19 mouse cellular contexts compared by ENCODE assay signal in the genomic region with DNA sequence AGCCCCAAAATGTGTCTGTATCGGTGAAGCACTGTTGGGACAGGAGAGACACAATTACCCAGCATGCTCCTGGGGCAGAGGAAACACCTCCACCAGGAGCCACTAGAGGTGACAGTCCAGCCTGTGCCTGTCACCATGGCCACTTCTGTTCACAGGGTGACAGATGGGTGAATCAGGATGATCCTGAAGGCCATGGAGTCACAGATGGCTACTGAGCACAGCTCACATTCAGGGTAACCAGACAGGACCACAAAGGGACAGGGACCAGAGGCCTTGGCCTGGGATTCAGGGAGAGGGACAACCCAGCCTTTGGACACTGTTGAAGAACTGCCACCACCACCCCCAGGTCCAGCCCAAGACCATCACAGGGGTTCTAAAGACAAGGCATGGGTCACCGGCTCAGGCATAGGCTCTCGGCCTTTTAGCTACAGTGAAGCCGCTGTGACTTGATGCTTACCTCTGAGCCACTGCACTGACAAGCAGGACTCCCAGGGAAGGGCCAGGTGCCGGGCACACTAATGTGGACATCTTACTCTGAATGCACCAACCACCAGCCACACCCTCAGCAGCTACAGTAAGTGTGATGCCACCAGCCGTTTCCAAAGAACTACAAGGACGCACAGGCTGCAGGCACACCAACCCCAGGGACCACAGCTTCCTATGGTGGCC. TPM values are rescaled to one million over a fixed set of nuclear protein-coding genes. Genes with fewer than 3 reads are reported as not detected.
A peak's percentile ranks its signal among the peaks of the same experiment; 100 is the strongest.
DNase-seq lines count a peak whose midpoint lies in the region.
"Had no signal": no experiment of that assay in that cellular context is flagged by ENCODE, and none has a peak within 500 bp of the region (broad histone marks: within the 10 kb centered on the region; RNA-seq: fewer than 3 reads in every experiment).

No protein-coding gene starts in this region.

- intact Hi-C loops in gastrocnemius, postnatal 14 days (cut with DNase I; ENCODE audit: low total_unique reads), result no loop called here

- peak; percentile 43 for DNase-seq in cerebellum, adult 9-10 months
- no peak for DNase-seq in cerebellum, postnatal 4 days (ENCODE audit: low spot score in 2 of 2)
- DNase-seq in gastrocnemius, postnatal 14 days, result peak; percentile 2
- no peak for DNase-seq in gastrocnemius, adult 18-20 months (ENCODE audit: low spot score)
- DNase-seq in right cerebral cortex, postnatal 14 days, result peak; percentile 2
- DNase-seq in right cerebral cortex, postnatal 25 days, result no peak
- DNase-seq: adrenal gland, postnatal 10 days; cerebellum, adult 11 months; cerebellum, postnatal 14 days; forebrain, postnatal 0 days; gastrocnemius, postnatal 10 days; heart, adult 2 months; kidney, adult 18-20 months; kidney, adult 9 months had no signal

RNA-seq across cellular contexts. Expression of a gene that starts 16.4 kb away (rescaled TPM):
- total RNA-seq in gastrocnemius, postnatal 14 days (2021), result not detected
- total RNA-seq in gastrocnemius, adult 18-20 months (2021), result not detected
- total RNA-seq: adrenal gland, postnatal 10 days; adrenal gland, postnatal 36 days; common myeloid progenitor, adult 5-6 weeks; forebrain, postnatal 0 days; gastrocnemius, postnatal 10 days; heart, adult 2 months; heart, postnatal 25 days; hematopoietic stem cell, adult 5-6 weeks; MEL had no signal

RNA-seq across cellular contexts. Expression of a gene that starts 18.0 kb away (rescaled TPM):
- total RNA-seq in gastrocnemius, postnatal 14 days (2021), result 10 to 100 TPM; 75.2 to 89.8 TPM
- 100 to 1,000 TPM; 130 to 173 TPM for total RNA-seq in gastrocnemius, adult 18-20 months (2021)

RNA-seq across cellular contexts. Expression of a gene that starts 29.6 kb away (rescaled TPM):
- total RNA-seq in gastrocnemius, postnatal 14 days (2021), result 100 to 1,000 TPM; 102 to 136 TPM
- total RNA-seq in gastrocnemius, adult 18-20 months (2021), result 100 to 1,000 TPM; 167 to 182 TPM

Comparison
In these comparisons a context has a peak if more than half of its experiments do, and no peak if none do; other contexts are left out.
1. DNase-seq: peak in cerebellum, adult 9-10 months (single experiment), gastrocnemius, postnatal 14 days (single experiment) and right cerebral cortex, postnatal 14 days (single experiment); none in cerebellum, postnatal 4 days (0 of 2), gastrocnemius, adult 18-20 months (single experiment) and right cerebral cortex, postnatal 25 days (single experiment).